Mouse (Mus musculus): ENCODE results near the gene Iapp. TPM values are rescaled to one million over a fixed set of nuclear protein-coding genes. Genes with fewer than 3 reads are reported as not detected.
"Not testable (repeated sequence)": the region's sequence is repeated elsewhere in the genome, so short reads cannot be mapped to it uniquely, and the experiment has no call there.

Gene Iapp
- polyA plus RNA-seq (2015; fragmentation: Nextera tagmentation; extraction: Ambion mirVana) = not detected in 2 replicates

DNA sequence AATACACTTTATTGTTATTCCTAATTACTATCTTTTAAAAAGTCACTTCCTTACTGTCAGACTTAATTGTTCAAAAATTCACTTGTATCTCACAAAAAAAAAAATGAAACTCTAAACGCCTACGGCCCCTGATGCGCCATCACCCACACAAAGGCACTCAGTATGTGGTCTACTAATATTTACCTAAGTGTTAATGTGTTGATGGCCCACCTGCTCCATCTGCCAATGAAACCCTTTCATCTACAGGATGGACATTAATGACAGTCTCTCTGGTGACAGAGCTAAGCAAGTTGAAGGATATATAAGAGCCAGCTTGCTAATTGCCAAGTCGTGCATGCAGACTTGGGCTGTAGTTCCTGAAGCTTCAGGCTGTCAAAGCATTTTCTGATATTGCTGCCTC lies at the start of gene Iapp:
Gene Iapp, plus strand, starts transcription at position 326 of the 400 bp plus-strand sequence.
- Histone ChIP-seq H3K36me3 (no peaks in the 10 kb centered on the region), H3K4me2 (no peak within 1 kb of the TSS), H3K27me3 (no peaks in the 10 kb centered on the region), H3K27ac (no peak within 1 kb of the TSS), H3K4me3 (replicated peaks) (no peak within 1 kb of the TSS), H3K4me1 (replicated peaks) (no peaks in the 10 kb centered on the region), H3K9me3 (replicated peaks) (no peaks in the 10 kb centered on the region), H3K9ac (no peak within 1 kb of the TSS)
- WGBS (ENCODE audit: insufficient replicate concordance) = 50% methylated on average over 4 of the region's 4 CpGs
- ATAC-seq (ENCODE audit: low read depth) (no peak), DNase-seq (no peak)

DNA sequence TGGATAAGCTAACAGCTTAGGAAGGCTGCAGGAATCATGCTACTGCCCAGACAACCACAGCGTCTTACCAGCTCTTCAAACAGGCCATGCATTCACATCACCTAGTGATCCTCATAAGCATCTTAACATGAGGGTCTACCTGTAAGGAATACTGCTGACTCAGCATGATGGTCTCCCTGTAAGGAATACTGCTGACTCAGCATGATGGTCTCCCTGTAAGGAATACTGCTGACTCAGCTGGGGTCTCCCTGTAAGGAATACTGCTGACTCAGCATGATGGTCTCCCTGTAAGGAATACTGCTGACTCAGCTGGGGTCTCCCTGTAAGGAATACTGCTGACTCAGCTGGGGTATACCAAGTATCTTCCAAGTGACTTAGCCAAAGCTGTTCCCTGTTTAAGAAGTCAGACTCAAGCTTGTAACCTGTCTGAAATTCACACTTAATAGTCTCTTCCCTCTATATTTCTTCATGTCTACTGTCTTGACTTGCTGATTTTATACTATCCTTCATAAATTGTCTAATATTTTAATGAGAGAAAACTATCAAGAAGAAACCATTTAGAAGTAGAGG lies 47.4 kb upstream of the Iapp start:
- H3K36me3 ChIP-seq; H3K4me2 ChIP-seq; DNase-seq; H3K4me3 ChIP-seq (replicated peaks); H3K9me3 ChIP-seq (replicated peaks); H3K9ac ChIP-seq; H3K4me1 ChIP-seq (replicated peaks); H3K27ac ChIP-seq; H3K27me3 ChIP-seq; ATAC-seq (ENCODE audit: low read depth): not testable (repeated sequence)
- WGBS (ENCODE audit: insufficient replicate concordance) = 56% methylated on average over 1 of the region's 1 CpGs

DNA sequence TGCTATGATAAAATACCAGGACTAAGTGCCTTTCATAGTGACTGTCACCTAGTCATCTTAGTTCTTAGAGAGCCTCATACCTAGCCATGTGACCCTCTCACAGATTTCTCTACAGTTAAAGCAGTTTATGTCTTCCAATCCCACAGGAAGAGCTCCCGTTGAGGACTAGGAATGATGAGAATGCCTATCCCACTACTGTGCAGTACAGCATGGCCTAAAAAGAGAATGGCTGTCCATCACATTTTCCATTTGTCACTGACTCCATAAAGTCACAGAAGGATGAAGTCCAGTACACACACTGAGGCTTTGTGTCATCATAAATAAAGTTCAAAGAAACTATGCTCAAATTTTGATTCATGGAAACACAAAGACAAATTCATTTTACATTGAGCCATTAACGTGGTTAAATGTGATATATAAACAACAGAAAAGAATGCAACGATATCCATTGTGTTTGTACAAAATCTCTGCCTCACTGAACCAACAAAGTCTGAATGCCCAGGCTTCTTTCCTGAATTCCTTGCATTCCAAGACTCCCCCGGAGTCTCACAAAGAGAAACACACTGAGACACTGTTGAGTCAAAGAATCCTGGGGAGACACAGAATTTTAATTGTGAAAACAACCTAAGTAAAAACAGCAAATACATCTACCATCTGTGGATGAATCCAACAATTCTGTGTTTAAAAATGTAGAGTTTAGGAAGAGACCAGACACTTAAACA lies 22.3 kb upstream of the Iapp start:
- ATAC-seq (ENCODE audit: low read depth) (no peak), DNase-seq (no peak)
- Histone ChIP-seq H3K36me3 (no peaks in the 10 kb centered on the region), H3K4me2 (no peak overlapping the region), H3K27ac (no peak overlapping the region), H3K27me3 (no peaks in the 10 kb centered on the region), H3K4me3 (replicated peaks) (no peak overlapping the region), H3K4me1 (replicated peaks) (no peaks in the 10 kb centered on the region), H3K9ac (no peak overlapping the region), H3K9me3 (replicated peaks) (no peaks in the 10 kb centered on the region)
- 30% methylated on average over 4 of the region's 4 CpGs for WGBS (ENCODE audit: insufficient replicate concordance)

- DNase-seq (no peak), ATAC-seq (ENCODE audit: low read depth) (no peak)
- Histone ChIP-seq H3K4me3 (replicated peaks) (no peak overlapping the region), H3K9ac (no peak overlapping the region), H3K36me3 (no peaks in the 10 kb centered on the region), H3K4me2 (no peak overlapping the region), H3K4me1 (replicated peaks) (no peaks in the 10 kb centered on the region), H3K27me3 (no peaks in the 10 kb centered on the region), H3K27ac (no peak overlapping the region), H3K9me3 (replicated peaks) (no peaks in the 10 kb centered on the region; the same call in 1 of the 2 replicates)
- WGBS (ENCODE audit: insufficient replicate concordance) = 64% methylated on average over 12 of the region's 12 CpGs
Observed at GRCm38 (mm10) chr6:142289413-142290118, 8.7 kb upstream of the Iapp start.

GRCm38 (mm10) chr6:142305076-142305475 lies 6.9 kb downstream of the Iapp start:
- no peaks in the 10 kb centered on the region for H3K36me3 ChIP-seq
- no peak overlapping the region for H3K9ac ChIP-seq
- DNase-seq = no peak
- H3K27ac ChIP-seq = no peak overlapping the region
- no peaks in the 10 kb centered on the region for H3K4me1 ChIP-seq (replicated peaks)
- H3K9me3 ChIP-seq (replicated peaks) = peaks cover 8% of the 10 kb centered on the region
- ATAC-seq (ENCODE audit: low read depth) = no peak
- H3K27me3 ChIP-seq = no peaks in the 10 kb centered on the region
- no peak overlapping the region for H3K4me2 ChIP-seq
- H3K4me3 ChIP-seq (replicated peaks) = no peak overlapping the region

DNA sequence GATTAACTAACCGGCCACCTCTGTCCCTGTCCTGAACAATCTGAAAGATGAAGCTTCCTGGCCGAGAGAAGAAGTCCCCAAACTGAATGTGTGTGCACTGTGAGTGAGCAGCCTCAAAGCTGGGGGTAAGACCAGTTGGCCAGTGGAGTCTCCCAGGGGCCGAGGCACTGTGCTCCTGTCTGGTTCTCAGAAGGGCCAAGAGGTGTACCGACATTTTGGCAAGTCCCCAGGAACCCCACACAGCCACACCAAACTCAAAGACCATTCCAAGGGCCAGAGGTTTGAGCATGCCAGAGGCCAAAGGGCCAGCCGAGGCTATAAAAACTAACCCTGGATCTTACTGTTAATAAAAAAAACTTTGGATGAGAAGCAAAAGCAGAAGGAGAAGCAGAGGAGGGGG lies 16.1 kb downstream of the Iapp start:
- Histone ChIP-seq H3K9ac (no peak overlapping the region), H3K9me3 (replicated peaks) (peaks cover 4% of the 10 kb centered on the region), H3K4me2 (no peak overlapping the region), H3K27ac (no peak overlapping the region), H3K4me3 (replicated peaks) (no peak overlapping the region), H3K36me3 (no peaks in the 10 kb centered on the region), H3K27me3 (no peaks in the 10 kb centered on the region), H3K4me1 (replicated peaks) (no peaks in the 10 kb centered on the region)
- ATAC-seq (ENCODE audit: low read depth) = no peak
- DNase-seq = no peak
- WGBS (ENCODE audit: insufficient replicate concordance) = 51% methylated on average over 5 of the region's 5 CpGs

- no peaks in the 10 kb centered on the region for H3K4me1 ChIP-seq (replicated peaks)
- no peak overlapping the region for H3K9ac ChIP-seq
- DNase-seq (no peak), ATAC-seq (ENCODE audit: low read depth) (no peak)
- H3K4me3 ChIP-seq (replicated peaks) = no peak overlapping the region
- H3K27me3 ChIP-seq = no peaks in the 10 kb centered on the region
- no peaks in the 10 kb centered on the region for H3K36me3 ChIP-seq
- no peak overlapping the region for H3K27ac ChIP-seq
- H3K9me3 ChIP-seq (replicated peaks) = no peaks in the 10 kb centered on the region
- no peak overlapping the region for H3K4me2 ChIP-seq
Observed at GRCm38 (mm10) chr6:142317106-142317505, 18.9 kb downstream of the Iapp start.

DNA sequence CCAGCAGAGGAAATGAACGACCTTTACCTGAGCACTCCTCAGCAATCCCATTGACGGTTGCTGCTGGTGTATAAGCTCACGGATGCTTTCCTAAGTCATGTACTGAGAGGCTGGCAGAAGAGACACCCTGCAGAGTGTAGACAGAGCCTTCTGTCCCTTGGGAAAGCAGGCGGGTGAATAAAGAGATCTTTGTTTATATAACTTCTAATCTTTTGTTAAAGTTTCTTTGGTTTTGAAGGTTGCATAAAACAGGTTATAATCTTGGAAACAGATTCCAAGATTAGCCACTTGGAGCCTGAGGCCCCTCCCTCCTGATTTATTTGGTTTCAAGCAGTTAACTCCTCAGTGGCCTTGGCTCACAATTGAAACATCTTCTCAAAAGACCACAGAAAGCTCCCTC lies 24.7 kb downstream of the Iapp start, which contains the start of gene Slco1a5:
Gene Slco1a5, minus strand, starts transcription at position 101 of the 400 bp plus-strand sequence.
- ATAC-seq (ENCODE audit: low read depth) = no peak
- Histone ChIP-seq H3K9me3 (replicated peaks) (no peaks in the 10 kb centered on the region), H3K4me1 (replicated peaks) (no peaks in the 10 kb centered on the region), H3K27me3 (no peaks in the 10 kb centered on the region), H3K9ac (no peak within 1 kb of the TSS), H3K4me3 (replicated peaks) (no peak within 1 kb of the TSS), H3K36me3 (no peaks in the 10 kb centered on the region), H3K27ac (no peak within 1 kb of the TSS), H3K4me2 (no peak within 1 kb of the TSS)
- no peak for DNase-seq
- WGBS (ENCODE audit: insufficient replicate concordance) = 30% methylated on average over 4 of the region's 4 CpGs

DNA sequence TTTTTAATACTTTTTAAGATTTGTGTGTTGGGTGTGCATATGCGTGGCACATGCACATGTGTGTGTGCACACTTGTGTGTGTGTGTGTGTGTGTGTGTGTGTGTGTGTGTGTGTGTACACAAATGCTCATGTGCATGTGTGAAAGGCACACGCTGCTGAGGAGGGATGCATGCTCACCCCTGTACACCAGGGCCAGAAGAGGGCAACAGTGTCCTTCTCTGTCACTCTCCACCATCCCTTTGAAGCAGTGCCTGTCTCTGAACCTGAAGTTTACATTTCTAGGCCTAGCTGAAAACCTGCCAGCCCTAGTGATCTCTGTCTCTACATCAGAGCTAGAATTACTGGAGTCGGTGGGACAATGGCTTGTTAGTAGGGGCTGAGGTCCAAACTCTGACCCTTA lies 28.4 kb downstream of the Iapp start:
- WGBS (ENCODE audit: insufficient replicate concordance) = 57% methylated on average over 3 of the region's 3 CpGs
- H3K4me1 ChIP-seq (replicated peaks) = no peaks in the 10 kb centered on the region
- H3K27me3 ChIP-seq = no peaks in the 10 kb centered on the region
- H3K9ac ChIP-seq = no peak overlapping the region
- ATAC-seq (ENCODE audit: low read depth) = no peak
- no peak overlapping the region for H3K4me2 ChIP-seq
- no peaks in the 10 kb centered on the region for H3K36me3 ChIP-seq
- H3K27ac ChIP-seq = no peak overlapping the region
- DNase-seq = no peak
- no peak overlapping the region for H3K4me3 ChIP-seq (replicated peaks)
- no peaks in the 10 kb centered on the region for H3K9me3 ChIP-seq (replicated peaks)

- H3K4me3 ChIP-seq (replicated peaks) = no peak overlapping the region
- 49% methylated on average over 1 of the region's 1 CpGs for WGBS (ENCODE audit: insufficient replicate concordance)
Observed at GRCm38 (mm10) chr6:142329201-142329600, 31.0 kb downstream of the Iapp start.

GRCm38 (mm10) chr6:142338961-142339360 lies 40.7 kb downstream of the Iapp start:
- 50% methylated on average over 2 of the region's 2 CpGs for WGBS (ENCODE audit: insufficient replicate concordance)
- H3K9me3 ChIP-seq (replicated peaks) = no peaks in the 10 kb centered on the region
- no peak overlapping the region for H3K4me2 ChIP-seq
- ATAC-seq (ENCODE audit: low read depth) = no peak
- no peak overlapping the region for H3K9ac ChIP-seq
- no peaks in the 10 kb centered on the region for H3K27me3 ChIP-seq
- no peaks in the 10 kb centered on the region for H3K36me3 ChIP-seq
- H3K27ac ChIP-seq = no peak overlapping the region
- DNase-seq = no peak
- H3K4me1 ChIP-seq (replicated peaks) = no peaks in the 10 kb centered on the region
- H3K4me3 ChIP-seq (replicated peaks) = no peak overlapping the region

More at GRCm38 (mm10) chr6:142329201-142329600, 31.0 kb downstream of the Iapp start:
- Histone ChIP-seq H3K36me3 (no peaks in the 10 kb centered on the region), H3K27me3 (no peaks in the 10 kb centered on the region), H3K9me3 (replicated peaks) (no peaks in the 10 kb centered on the region), H3K4me2 (no peak overlapping the region), H3K27ac (no peak overlapping the region), H3K9ac (no peak overlapping the region), H3K4me1 (replicated peaks) (no peaks in the 10 kb centered on the region)
- DNase-seq (no peak), ATAC-seq (ENCODE audit: low read depth) (no peak)
